Mouse (Mus musculus): ENCODE data around the gene Sez6. TPM values are rescaled to one million over a fixed set of nuclear protein-coding genes. Genes with fewer than 3 reads are reported as not detected.

Gene Sez6
- polyA plus RNA-seq, 1 experiment from 2014 or later: 19.3 TPM

- Histone ChIP-seq H3K27ac (peak overlapping the region; percentile 84), H3K27me3 (ENCODE audit: insufficient read depth, poor library complexity, severe bottlenecking) (peaks cover 72% of the 10 kb centered on the region), H3K9me3 (no peaks in the 10 kb centered on the region), H3K36me3 (no peaks in the 10 kb centered on the region), H3K4me1 (replicated peaks) (peaks cover 78% of the 10 kb centered on the region), H3K4me3 (0 out of 2 replicates have a peak overlapping the region, but pooled peaks have one; percentile 40)
- no peak for DNase-seq (ENCODE audit: low spot score)
- WGBS: 79% methylated on average over 9 of the region's 9 CpGs
These were observed 34.6 kb upstream of the Sez6 start for GRCm38 (mm10) chr11:77896011-77896410.

- Histone ChIP-seq H3K4me1 (replicated peaks) (peaks cover 79% of the 10 kb centered on the region), H3K9me3 (no peaks in the 10 kb centered on the region), H3K4me3 (peak overlapping the region; percentile 40), H3K27ac (peak overlapping the region; percentile 84), H3K36me3 (no peaks in the 10 kb centered on the region), H3K27me3 (ENCODE audit: insufficient read depth, poor library complexity, severe bottlenecking) (peaks cover 71% of the 10 kb centered on the region)
- 33% methylated on average over 6 of the region's 6 CpGs for WGBS
- no peak for DNase-seq (ENCODE audit: low spot score)
These were observed 34.1 kb upstream of the Sez6 start for GRCm38 (mm10) chr11:77896480-77896819.

DNA sequence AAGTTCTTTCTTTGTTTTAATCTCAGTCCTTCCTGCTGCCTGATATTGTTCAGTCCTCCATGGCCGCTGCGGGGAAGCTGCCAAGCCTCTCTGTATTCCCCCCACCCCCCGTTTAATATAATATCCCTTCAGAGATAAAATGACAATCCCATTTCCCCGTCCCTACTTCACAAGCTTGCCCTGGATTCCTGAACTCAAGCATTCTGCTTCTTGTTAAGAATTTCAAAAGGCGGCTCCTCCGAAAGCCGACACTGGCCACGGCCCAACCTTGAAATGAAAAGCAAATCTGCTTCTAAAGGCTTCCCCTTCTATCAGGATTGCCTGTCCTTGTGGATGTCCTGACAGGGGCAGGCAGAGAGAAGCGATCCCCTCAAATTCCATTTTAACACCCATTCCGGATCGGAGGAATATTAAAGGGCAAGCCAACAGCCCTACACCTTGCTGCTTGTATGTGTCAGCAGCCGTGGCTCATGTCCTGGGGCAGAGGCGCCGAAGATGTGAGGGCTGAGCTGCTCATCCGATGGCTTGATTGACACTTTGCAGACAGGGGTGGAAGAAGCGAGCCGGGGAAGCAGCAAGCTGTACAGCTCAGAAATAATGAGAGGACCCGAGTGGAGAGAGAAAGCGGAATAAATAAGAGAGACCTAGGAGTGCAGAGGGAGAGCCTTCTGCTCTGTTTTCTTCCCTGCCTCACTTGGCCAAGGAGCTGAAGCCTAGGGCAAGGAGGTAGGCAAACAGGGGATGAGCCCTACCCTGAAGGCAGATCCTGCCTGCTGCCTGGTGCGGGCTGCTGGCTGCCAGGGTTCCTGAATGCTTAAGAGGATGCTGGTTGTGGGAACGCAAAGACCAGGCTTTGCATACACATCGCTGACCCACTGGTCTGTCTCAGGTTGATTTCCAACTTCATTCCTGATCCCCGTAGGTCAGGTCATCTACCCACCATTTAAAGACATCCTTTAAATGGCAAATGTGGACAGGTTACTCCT, 33.5 kb upstream of the Sez6 start:
- peaks cover 72% of the 10 kb centered on the region for H3K27me3 ChIP-seq (ENCODE audit: insufficient read depth, poor library complexity, severe bottlenecking)
- H3K4me1 ChIP-seq (replicated peaks): peaks cover 80% of the 10 kb centered on the region
- H3K36me3 ChIP-seq: no peaks in the 10 kb centered on the region
- peak overlapping the region; percentile 84 for H3K27ac ChIP-seq
- WGBS: 12% methylated on average over 23 of the region's 23 CpGs
- no peaks in the 10 kb centered on the region for H3K9me3 ChIP-seq
- H3K4me3 ChIP-seq: peak overlapping the region; percentile 40
- peak; percentile 52 for DNase-seq (ENCODE audit: low spot score)

GRCm38 (mm10) chr11:77900187-77900586, 30.4 kb upstream of the Sez6 start:
- Histone ChIP-seq H3K27ac (no peak overlapping the region), H3K27me3 (ENCODE audit: insufficient read depth, poor library complexity, severe bottlenecking) (peaks cover 84% of the 10 kb centered on the region), H3K36me3 (no peaks in the 10 kb centered on the region), H3K9me3 (no peaks in the 10 kb centered on the region), H3K4me1 (replicated peaks) (peaks cover 67% of the 10 kb centered on the region), H3K4me3 (no peak overlapping the region)
- 87% methylated on average over 3 of the region's 3 CpGs for WGBS
- DNase-seq (ENCODE audit: low spot score): no peak

- H3K4me3 ChIP-seq: no peak overlapping the region
- H3K27me3 ChIP-seq (ENCODE audit: insufficient read depth, poor library complexity, severe bottlenecking): peaks cover 80% of the 10 kb centered on the region
- H3K9me3 ChIP-seq: no peaks in the 10 kb centered on the region
- H3K36me3 ChIP-seq: no peaks in the 10 kb centered on the region
- no peak overlapping the region for H3K27ac ChIP-seq
- peaks cover 62% of the 10 kb centered on the region for H3K4me1 ChIP-seq (replicated peaks)
- WGBS: 95% methylated on average over 4 of the region's 4 CpGs
- no peak for DNase-seq (ENCODE audit: low spot score)
These were observed 29.9 kb upstream of the Sez6 start for GRCm38 (mm10) chr11:77900696-77901095.

DNA sequence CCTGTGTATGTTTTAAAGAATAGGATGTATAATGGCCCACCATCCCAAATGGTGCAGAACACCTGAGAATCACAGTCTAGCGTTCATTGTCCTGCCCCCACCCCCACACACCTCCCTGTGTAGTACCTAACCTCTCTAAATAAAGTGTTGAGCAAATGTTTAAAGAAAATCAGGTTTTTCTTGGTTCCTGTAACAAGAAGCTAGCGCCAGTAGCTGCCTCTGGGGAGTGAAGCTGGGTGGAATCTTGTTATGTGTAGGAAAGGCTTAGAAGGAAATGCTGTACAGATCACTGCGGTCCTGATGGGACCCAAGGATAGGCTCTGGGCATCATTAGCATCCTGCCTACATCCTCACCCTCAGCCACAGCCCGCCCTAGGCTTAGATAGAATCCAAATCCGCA, 29.2 kb upstream of the Sez6 start:
- Histone ChIP-seq H3K27me3 (ENCODE audit: insufficient read depth, poor library complexity, severe bottlenecking) (peaks cover 74% of the 10 kb centered on the region), H3K9me3 (no peaks in the 10 kb centered on the region), H3K36me3 (no peaks in the 10 kb centered on the region), H3K4me1 (replicated peaks) (peaks cover 61% of the 10 kb centered on the region), H3K27ac (peak overlapping the region; percentile 59), H3K4me3 (no peak overlapping the region)
- DNase-seq (ENCODE audit: low spot score): no peak
- 54% methylated on average over 5 of the region's 5 CpGs for WGBS

DNA sequence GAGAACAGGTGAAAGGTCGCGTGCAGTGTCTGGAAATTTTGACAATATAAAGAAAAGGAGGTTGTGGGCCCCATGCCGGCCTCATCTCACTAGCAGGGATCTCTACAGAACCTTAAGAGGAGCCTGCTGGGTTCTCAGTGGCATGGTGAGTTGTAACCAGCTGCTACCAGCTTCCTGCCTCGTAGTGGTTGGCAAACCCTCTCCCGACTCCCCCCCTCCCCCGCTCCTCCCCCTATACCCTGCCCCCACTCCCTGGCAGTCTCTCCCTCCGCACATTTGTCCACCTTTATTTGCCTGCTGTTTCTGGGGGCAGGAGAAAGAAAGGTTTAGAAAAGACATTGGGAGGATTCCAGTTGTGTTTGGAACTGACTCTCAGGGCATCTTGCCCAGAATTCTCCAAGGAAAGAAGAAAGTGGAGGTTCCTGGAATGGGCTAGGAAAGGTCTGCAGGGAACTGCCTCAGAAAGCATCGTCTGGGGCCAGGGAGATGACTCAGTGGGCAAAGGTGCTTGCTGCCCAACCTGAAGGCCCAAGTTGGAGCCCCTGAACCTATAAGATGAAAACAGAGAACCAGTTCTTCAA, 28.7 kb upstream of the Sez6 start:
- peaks cover 61% of the 10 kb centered on the region for H3K4me1 ChIP-seq (replicated peaks)
- H3K9me3 ChIP-seq: no peaks in the 10 kb centered on the region
- WGBS: 37% methylated on average over 8 of the region's 8 CpGs
- DNase-seq (ENCODE audit: low spot score): no peak
- peaks cover 72% of the 10 kb centered on the region for H3K27me3 ChIP-seq (ENCODE audit: insufficient read depth, poor library complexity, severe bottlenecking)
- peak overlapping the region; percentile 59 for H3K27ac ChIP-seq
- H3K4me3 ChIP-seq: no peak overlapping the region
- no peaks in the 10 kb centered on the region for H3K36me3 ChIP-seq

- peak; percentile 20 for DNase-seq (ENCODE audit: low spot score)
- Histone ChIP-seq H3K4me1 (replicated peaks) (peaks cover 49% of the 10 kb centered on the region), H3K27ac (peak overlapping the region; percentile 53), H3K4me3 (no peak overlapping the region), H3K27me3 (ENCODE audit: insufficient read depth, poor library complexity, severe bottlenecking) (peaks cover 71% of the 10 kb centered on the region), H3K9me3 (no peaks in the 10 kb centered on the region), H3K36me3 (no peaks in the 10 kb centered on the region)
- 31% methylated on average over 3 of the region's 3 CpGs for WGBS
These were observed 26.8 kb upstream of the Sez6 start for GRCm38 (mm10) chr11:77903761-77904160.

GRCm38 (mm10) chr11:77904707-77905106, 25.9 kb upstream of the Sez6 start:
- no peak for DNase-seq (ENCODE audit: low spot score)
- Histone ChIP-seq H3K27me3 (ENCODE audit: insufficient read depth, poor library complexity, severe bottlenecking) (peaks cover 70% of the 10 kb centered on the region), H3K36me3 (no peaks in the 10 kb centered on the region), H3K27ac (no peak overlapping the region), H3K9me3 (no peaks in the 10 kb centered on the region), H3K4me1 (replicated peaks) (peaks cover 54% of the 10 kb centered on the region), H3K4me3 (no peak overlapping the region)
- WGBS: 34% methylated on average over 1 of the region's 1 CpGs

DNA sequence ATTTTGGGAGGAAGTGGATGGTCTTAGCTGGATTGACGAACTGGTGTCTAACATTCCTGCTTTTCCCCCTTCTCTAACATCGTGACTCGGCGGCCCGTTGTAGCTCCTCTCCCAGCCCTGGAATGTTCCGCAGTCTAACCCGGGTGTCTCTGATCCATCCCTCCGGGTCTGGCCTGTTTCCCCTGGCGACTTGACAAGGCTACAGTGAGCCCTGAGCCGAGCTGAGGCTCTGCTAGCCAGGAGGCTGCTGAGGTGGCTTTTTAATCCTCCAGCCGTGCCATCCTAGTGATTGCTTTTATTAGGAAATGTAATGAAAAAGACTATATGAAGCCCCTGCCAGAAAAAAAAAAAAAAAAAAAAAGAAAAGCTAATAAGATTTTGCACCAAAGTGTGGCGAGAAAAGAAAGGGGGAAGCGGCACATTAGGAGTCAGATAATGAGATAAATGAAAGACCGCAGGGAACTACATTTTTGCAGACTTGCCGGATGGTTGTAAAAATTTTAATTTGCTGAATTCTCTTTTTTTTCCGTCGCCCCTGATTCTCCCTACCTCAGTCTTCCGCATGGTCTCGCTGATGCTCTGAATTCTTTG, 24.4 kb upstream of the Sez6 start:
- peaks cover 57% of the 10 kb centered on the region for H3K4me1 ChIP-seq (replicated peaks)
- H3K27me3 ChIP-seq (ENCODE audit: insufficient read depth, poor library complexity, severe bottlenecking): peaks cover 71% of the 10 kb centered on the region
- 34% methylated on average over 19 of the region's 19 CpGs for WGBS
- no peaks in the 10 kb centered on the region for H3K9me3 ChIP-seq
- no peaks in the 10 kb centered on the region for H3K36me3 ChIP-seq
- peak; percentile 28 for DNase-seq (ENCODE audit: low spot score)
- H3K4me3 ChIP-seq: peak overlapping the region; percentile 31
- H3K27ac ChIP-seq: peak overlapping the region; percentile 88

- peak overlapping the region; percentile 31 for H3K4me3 ChIP-seq
- 9% methylated on average over 9 of the region's 9 CpGs for WGBS
These were observed 23.8 kb upstream of the Sez6 start for GRCm38 (mm10) chr11:77906747-77907174.

GRCm38 (mm10) chr11:77908468-77908867, 22.1 kb upstream of the Sez6 start:
- 87% methylated on average over 4 of the region's 4 CpGs for WGBS
- Histone ChIP-seq H3K4me3 (no peak overlapping the region), H3K9me3 (no peaks in the 10 kb centered on the region), H3K36me3 (no peaks in the 10 kb centered on the region), H3K4me1 (replicated peaks) (peaks cover 52% of the 10 kb centered on the region), H3K27me3 (ENCODE audit: insufficient read depth, poor library complexity, severe bottlenecking) (peaks cover 74% of the 10 kb centered on the region), H3K27ac (no peak overlapping the region)
- no peak for DNase-seq (ENCODE audit: low spot score)

More at GRCm38 (mm10) chr11:77906747-77907174, 23.8 kb upstream of the Sez6 start:
- peak; percentile 56 for DNase-seq (ENCODE audit: low spot score)
- H3K27ac ChIP-seq: peak overlapping the region; percentile 88
- peaks cover 52% of the 10 kb centered on the region for H3K4me1 ChIP-seq (replicated peaks)
- no peaks in the 10 kb centered on the region for H3K9me3 ChIP-seq
- H3K27me3 ChIP-seq (ENCODE audit: insufficient read depth, poor library complexity, severe bottlenecking): peaks cover 71% of the 10 kb centered on the region
- H3K36me3 ChIP-seq: no peaks in the 10 kb centered on the region

DNA sequence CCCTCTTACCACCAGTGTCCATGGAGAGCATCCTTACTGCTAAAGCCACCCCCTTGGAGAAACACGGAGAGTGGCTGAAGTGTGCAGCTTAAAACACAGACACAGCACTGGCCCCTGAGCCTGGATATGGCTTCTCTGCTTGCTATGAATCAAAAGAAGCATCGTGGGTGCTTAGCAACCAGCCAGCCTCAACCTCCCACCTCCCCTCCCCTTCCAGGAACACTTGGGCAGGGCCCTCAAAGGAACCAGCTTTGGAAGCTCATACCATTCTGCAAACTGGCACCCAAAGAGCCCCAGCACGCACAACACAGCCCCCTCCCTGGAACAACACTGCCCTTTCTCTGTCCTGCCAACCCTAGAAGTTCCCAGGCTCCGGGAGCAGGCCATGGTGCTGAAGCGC, 21.2 kb upstream of the Sez6 start:
- Histone ChIP-seq H3K27me3 (ENCODE audit: insufficient read depth, poor library complexity, severe bottlenecking) (peaks cover 78% of the 10 kb centered on the region), H3K9me3 (no peaks in the 10 kb centered on the region), H3K27ac (0 out of 2 replicates have a peak overlapping the region, but pooled peaks have one; percentile 31), H3K4me3 (no peak overlapping the region), H3K36me3 (no peaks in the 10 kb centered on the region), H3K4me1 (replicated peaks) (peaks cover 53% of the 10 kb centered on the region)
- DNase-seq (ENCODE audit: low spot score): peak; percentile 25
- 33% methylated on average over 5 of the region's 5 CpGs for WGBS
